Mouse (Mus musculus): ENCODE results near the gene Lmod3. TPM values are rescaled to one million over a fixed set of nuclear protein-coding genes. Genes with fewer than 3 reads are reported as not detected.

The Lmod3 gene
- polyA plus RNA-seq, 1 experiment from 2014 or later: 0.42 TPM

- no peaks in the 10 kb centered on the region for H3K4me1 ChIP-seq (replicated peaks; ENCODE audit: control insufficient read depth, insufficient read depth, low read length)
- H3K36me3 ChIP-seq (ENCODE audit: control insufficient read depth, insufficient read depth, low read length): no peaks in the 10 kb centered on the region
- H3K27ac ChIP-seq (ENCODE audit: low read depth, low read length): peak within 1 kb of the TSS; percentile 80
- H3K9ac ChIP-seq (ENCODE audit: low read depth, low read length): peak within 1 kb of the TSS; percentile 99
- H3K9me3 ChIP-seq (ENCODE audit: control insufficient read depth, low read length): no peaks in the 10 kb centered on the region
- no peaks in the 10 kb centered on the region for H3K27me3 ChIP-seq (ENCODE audit: control insufficient read depth, insufficient read depth, low read length)
- peak; percentile 100 for DNase-seq (ENCODE audit: low spot score)
- WGBS: 1% methylated on average over 34 of the region's 38 CpGs
- peak within 1 kb of the TSS; percentile 57 for H3K4me2 ChIP-seq (replicated peaks; ENCODE audit: low read depth, low read length)
- peak; percentile 99 for ATAC-seq (ENCODE audit: low FRiP score)
- H3K4me3 ChIP-seq (ENCODE audit: low read depth, low read length): peak within 1 kb of the TSS; percentile 82
These were observed 47.1 kb downstream of the Lmod3 start, which contains the start of gene Uba3 for GRCm38 (mm10) chr6:97205439-97205885. Gene Uba3 (minus strand): TSS chr6:97205647.

DNA sequence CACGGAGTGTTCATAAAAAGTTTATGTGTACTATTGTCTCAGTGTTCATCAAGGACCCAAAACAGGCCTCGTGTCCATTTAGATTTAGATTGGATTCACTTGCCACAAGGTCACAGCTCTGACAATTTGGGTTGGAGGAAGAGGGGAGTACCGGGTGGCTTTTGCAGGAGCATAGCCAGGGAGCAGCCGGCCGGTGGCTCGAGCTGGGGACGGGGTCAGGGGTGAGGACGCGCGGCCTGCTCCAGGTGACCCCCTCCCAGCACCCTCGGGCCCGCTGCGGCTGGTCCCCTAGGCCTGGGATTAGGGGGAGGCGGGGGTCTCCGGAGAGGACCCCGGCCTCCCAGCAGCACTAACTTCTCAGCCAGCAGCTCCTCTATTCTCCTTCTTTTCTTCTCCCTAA is 47.6 kb downstream of the Lmod3 start:
- ATAC-seq (ENCODE audit: low FRiP score) (peak; percentile 74), DNase-seq (ENCODE audit: low spot score) (peak; percentile 53)
- Histone ChIP-seq H3K9ac (ENCODE audit: low read depth, low read length) (peak overlapping the region; percentile 99), H3K36me3 (ENCODE audit: control insufficient read depth, insufficient read depth, low read length) (no peaks in the 10 kb centered on the region), H3K4me1 (replicated peaks; ENCODE audit: control insufficient read depth, insufficient read depth, low read length) (no peaks in the 10 kb centered on the region), H3K27me3 (ENCODE audit: control insufficient read depth, insufficient read depth, low read length) (no peaks in the 10 kb centered on the region), H3K4me2 (replicated peaks; ENCODE audit: low read depth, low read length) (peak overlapping the region; percentile 57), H3K9me3 (ENCODE audit: control insufficient read depth, low read length) (no peaks in the 10 kb centered on the region), H3K27ac (ENCODE audit: low read depth, low read length) (peak overlapping the region; percentile 80), H3K4me3 (ENCODE audit: low read depth, low read length) (peak overlapping the region; percentile 82)
- whole genome bisulfite sequencing: under 1% methylated on average over 16 of the region's 16 CpGs

- no peak overlapping the region for H3K27ac ChIP-seq (ENCODE audit: low read depth, low read length)
- 16% methylated on average over 9 of the region's 9 CpGs for WGBS
These were observed 48.2 kb downstream of the Lmod3 start for GRCm38 (mm10) chr6:97204252-97204869.

GRCm38 (mm10) chr6:97202477-97202876 is 50.1 kb downstream of the Lmod3 start:
- Histone ChIP-seq H3K4me2 (replicated peaks; ENCODE audit: low read depth, low read length) (no peak overlapping the region), H3K4me3 (ENCODE audit: low read depth, low read length) (no peak overlapping the region), H3K27ac (ENCODE audit: low read depth, low read length) (no peak overlapping the region), H3K9me3 (ENCODE audit: control insufficient read depth, low read length) (no peaks in the 10 kb centered on the region), H3K9ac (ENCODE audit: low read depth, low read length) (no peak overlapping the region), H3K27me3 (ENCODE audit: control insufficient read depth, insufficient read depth, low read length) (no peaks in the 10 kb centered on the region), H3K4me1 (replicated peaks; ENCODE audit: control insufficient read depth, insufficient read depth, low read length) (no peaks in the 10 kb centered on the region), H3K36me3 (ENCODE audit: control insufficient read depth, insufficient read depth, low read length) (no peaks in the 10 kb centered on the region)
- ATAC-seq (ENCODE audit: low FRiP score) (no peak), DNase-seq (ENCODE audit: low spot score) (no peak)
- WGBS: 94% methylated on average over 3 of the region's 3 CpGs

More at GRCm38 (mm10) chr6:97204252-97204869, 48.2 kb downstream of the Lmod3 start:
- peak overlapping the region; percentile 57 for H3K4me2 ChIP-seq (replicated peaks; ENCODE audit: low read depth, low read length)
- DNase-seq (ENCODE audit: low spot score) (peak; percentile 16), ATAC-seq (ENCODE audit: low FRiP score) (no peak)
- H3K36me3 ChIP-seq (ENCODE audit: control insufficient read depth, insufficient read depth, low read length): no peaks in the 10 kb centered on the region
- peak overlapping the region; percentile 82 for H3K4me3 ChIP-seq (ENCODE audit: low read depth, low read length)
- H3K4me1 ChIP-seq (replicated peaks; ENCODE audit: control insufficient read depth, insufficient read depth, low read length): no peaks in the 10 kb centered on the region
- peak overlapping the region; percentile 99 for H3K9ac ChIP-seq (ENCODE audit: low read depth, low read length)
- H3K9me3 ChIP-seq (ENCODE audit: control insufficient read depth, low read length): no peaks in the 10 kb centered on the region
- H3K27me3 ChIP-seq (ENCODE audit: control insufficient read depth, insufficient read depth, low read length): no peaks in the 10 kb centered on the region

DNA sequence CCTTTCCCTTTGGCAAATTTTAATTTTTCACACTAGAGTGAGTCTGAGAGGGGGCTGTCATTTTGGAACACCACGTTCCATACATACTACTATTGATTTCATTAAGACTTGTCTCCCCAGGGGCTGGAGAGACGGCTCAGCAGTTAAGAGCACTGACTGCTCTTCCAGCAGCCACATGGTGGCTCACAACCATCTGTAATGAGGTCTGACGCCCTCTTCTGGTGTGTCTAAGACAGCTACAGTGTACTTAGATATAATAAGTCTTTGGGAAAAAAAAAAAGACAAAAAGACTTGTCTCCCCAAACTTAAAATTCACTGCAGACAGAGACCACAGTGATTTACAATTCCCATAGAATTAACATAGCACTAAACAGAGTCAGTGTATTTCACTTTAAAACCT is 52.1 kb downstream of the Lmod3 start:
- DNase-seq (ENCODE audit: low spot score) (no peak), ATAC-seq (ENCODE audit: low FRiP score) (no peak)
- H3K27me3 ChIP-seq (ENCODE audit: control insufficient read depth, insufficient read depth, low read length): no peaks in the 10 kb centered on the region
- no peak overlapping the region for H3K27ac ChIP-seq (ENCODE audit: low read depth, low read length)
- no peaks in the 10 kb centered on the region for H3K4me1 ChIP-seq (replicated peaks; ENCODE audit: control insufficient read depth, insufficient read depth, low read length)
- no peak overlapping the region for H3K9ac ChIP-seq (ENCODE audit: low read depth, low read length)
- no peak overlapping the region for H3K4me3 ChIP-seq (ENCODE audit: low read depth, low read length)
- H3K36me3 ChIP-seq (ENCODE audit: control insufficient read depth, insufficient read depth, low read length): peaks cover 7% of the 10 kb centered on the region; the same call in 1 of the 2 replicates
- H3K9me3 ChIP-seq (ENCODE audit: control insufficient read depth, low read length): no peaks in the 10 kb centered on the region
- 55% methylated on average over 3 of the region's 3 CpGs for WGBS
- H3K4me2 ChIP-seq (replicated peaks; ENCODE audit: low read depth, low read length): no peak overlapping the region

Other genes starting within 250 kb of the Lmod3 start
- gene Fam19a4, start 192.3 kb downstream of the Lmod3 start, polyA plus RNA-seq (2014; fragmentation: Nextera tagmentation; extraction: Ambion mirVana): 4.6 and 6.8 TPM in 2 replicates
- 8.4 and 8.6 TPM in 2 replicates for gene Eogt, start 103.6 kb downstream of the Lmod3 start, polyA plus RNA-seq (2014; fragmentation: Nextera tagmentation; extraction: Ambion mirVana)
- gene Tmf1, start 73.6 kb downstream of the Lmod3 start, polyA plus RNA-seq (2014; fragmentation: Nextera tagmentation; extraction: Ambion mirVana): 34.4 and 42.5 TPM in 2 replicates
- 104 and 111 TPM in 2 replicates for gene Uba3, start 47.1 kb downstream of the Lmod3 start, polyA plus RNA-seq (2014; fragmentation: Nextera tagmentation; extraction: Ambion mirVana)
- gene Arl6ip5, start 42.1 kb downstream of the Lmod3 start, polyA plus RNA-seq (2014; fragmentation: Nextera tagmentation; extraction: Ambion mirVana): 40.4 and 48.0 TPM in 2 replicates